Mouse (Mus musculus) left cerebral cortex, postnatal 25 days (tissue): Measurements from ENCODE around the gene Trio. TPM values are rescaled to one million over a fixed set of nuclear protein-coding genes. Genes with fewer than 3 reads are reported as not detected.

Experiments
- DNase-seq, 2 experiments: peaks; one replicate each; pipeline ENCODE4 v3.0.0; 2022; ENCODE audit warnings: low spot score in 2 of 2, mixed read lengths in 1 of 2
- intact Hi-C: fragments of 180-260 bp; cut with DNase I; formaldehyde crosslinking; loops from one replicate; pipeline ENCODE4 v1.15.1; 2025
- total RNA-seq, 2 experiments: library from RNA; stranded (reverse); gene quantifications; 2 replicates each; pipeline ENCODE4 v1.2.3; 2021

Trio gene
- total RNA-seq, 2 experiments from 2014 or later: 219 to 226 TPM

DNA sequence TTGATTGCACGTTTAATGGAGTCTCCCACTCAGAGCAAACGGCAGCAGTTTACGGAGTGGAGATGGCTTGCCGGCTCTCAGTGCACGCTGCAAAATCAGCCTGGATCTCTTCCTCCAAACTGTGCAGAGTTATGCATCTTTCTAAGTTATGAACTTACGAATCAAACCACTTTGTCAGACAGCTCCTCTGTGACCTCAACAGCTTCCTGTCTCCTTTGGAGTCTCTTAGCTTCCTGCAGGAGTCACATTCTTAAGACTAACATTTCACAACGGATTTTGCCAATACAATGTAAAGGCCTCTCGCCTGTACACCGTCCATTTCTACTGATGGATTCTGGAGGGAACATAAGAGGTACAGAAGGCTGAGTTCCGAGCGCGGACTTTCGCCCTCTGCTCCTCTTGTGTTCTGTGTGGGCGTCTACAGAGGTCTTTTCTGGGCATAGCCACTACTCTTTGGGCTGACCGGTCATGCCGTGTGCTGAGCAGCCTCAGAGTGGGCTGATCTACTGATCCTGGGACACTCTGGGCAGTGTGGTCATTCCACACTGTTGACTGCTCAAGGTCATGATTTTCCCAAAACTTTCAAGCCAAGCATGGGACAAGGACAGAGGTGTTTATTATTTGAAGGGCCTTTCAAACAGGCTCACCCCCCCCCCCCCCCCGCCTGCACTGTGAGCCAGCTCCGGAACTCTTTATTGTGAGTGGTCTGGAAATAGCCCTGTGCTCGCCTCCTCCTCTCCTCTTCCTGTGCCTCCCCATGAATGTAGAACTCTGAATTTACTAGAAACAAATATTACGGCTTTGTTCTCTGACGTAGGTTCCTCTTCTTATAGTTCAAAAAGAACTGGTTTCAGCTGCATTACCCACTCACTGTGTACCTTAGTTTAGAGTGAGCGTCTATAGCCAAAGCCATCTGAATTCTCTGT lies 229.4 kb downstream of the Trio start:
- intact Hi-C loops: no loop called here
- DNase-seq: no peak

- intact Hi-C loops: no loop called here
Measured at GRCm38 (mm10) chr15:27793284-27793683, 232.4 kb downstream of the Trio start.

DNA sequence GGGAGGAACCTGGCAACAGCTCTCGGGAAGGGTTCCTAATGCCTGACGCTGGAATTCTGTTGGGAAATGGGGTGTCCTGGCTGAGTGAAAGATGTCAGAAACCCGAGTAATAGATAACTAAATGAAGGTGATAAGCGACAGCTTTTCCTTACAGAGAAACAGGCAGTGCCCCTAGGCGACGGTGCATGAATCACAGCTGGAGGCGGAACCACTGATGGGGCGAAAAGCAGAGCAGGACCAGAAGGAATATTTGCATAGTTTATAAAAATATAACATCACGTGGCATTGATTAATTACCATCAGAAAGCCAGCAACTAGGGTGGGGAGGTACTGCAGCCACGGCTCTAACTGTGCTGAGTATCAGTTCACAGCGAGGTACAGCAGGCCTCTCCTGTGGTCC lies 233.2 kb downstream of the Trio start:
- no peak for DNase-seq
- intact Hi-C loops: no loop called here

More at GRCm38 (mm10) chr15:27793284-27793683, 232.4 kb downstream of the Trio start:
- DNase-seq: no peak

DNA sequence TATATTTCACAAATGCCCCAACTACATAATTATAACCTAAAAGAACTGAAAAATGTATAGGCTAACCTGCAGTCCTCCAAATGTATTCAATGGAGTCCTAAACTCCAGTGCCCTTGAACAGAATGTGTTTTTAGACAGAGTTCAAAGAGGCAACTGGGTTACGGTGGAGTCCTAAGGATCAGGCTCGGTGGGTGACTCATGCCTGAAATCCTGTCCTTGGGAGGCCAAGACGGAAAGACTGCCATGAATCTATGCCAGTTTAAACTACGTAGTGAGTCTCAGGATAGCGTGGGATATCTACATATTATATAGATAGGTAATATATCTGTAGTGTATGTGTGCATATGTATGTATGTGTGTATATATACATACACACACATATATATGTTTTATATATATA lies 234.5 kb downstream of the Trio start:
- no peak for DNase-seq
- intact Hi-C loops: no loop called here

- peak in 1 of 2 experiments; percentile 82 for DNase-seq
- intact Hi-C loops: no loop called here
Measured at GRCm38 (mm10) chr15:27790699-27791098, 234.9 kb downstream of the Trio start.

DNA sequence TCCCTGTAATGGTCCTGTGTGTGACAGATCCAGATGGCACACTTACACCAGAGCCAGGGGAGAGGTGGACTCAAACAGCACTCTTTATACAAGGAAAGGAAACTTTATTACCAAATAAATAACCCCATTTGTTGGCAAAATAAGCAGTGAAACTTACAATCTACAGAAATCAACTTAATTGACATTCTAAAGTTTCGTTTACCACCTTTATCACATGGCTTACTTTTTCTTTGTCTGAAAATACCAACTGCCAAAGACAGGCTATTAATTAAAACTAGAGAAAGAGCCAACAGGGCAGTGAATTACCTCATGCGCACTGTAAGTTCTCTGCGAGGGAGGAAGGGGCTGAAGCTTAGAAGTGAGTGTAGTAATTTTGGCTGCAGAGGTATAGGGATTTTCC lies 236.3 kb downstream of the Trio start:
- DNase-seq: no peak
- intact Hi-C loops: loop anchor here (2.0 kb wide), 1 partner anchor 19 kb away; no protein-coding TSS in a partner anchor

DNA sequence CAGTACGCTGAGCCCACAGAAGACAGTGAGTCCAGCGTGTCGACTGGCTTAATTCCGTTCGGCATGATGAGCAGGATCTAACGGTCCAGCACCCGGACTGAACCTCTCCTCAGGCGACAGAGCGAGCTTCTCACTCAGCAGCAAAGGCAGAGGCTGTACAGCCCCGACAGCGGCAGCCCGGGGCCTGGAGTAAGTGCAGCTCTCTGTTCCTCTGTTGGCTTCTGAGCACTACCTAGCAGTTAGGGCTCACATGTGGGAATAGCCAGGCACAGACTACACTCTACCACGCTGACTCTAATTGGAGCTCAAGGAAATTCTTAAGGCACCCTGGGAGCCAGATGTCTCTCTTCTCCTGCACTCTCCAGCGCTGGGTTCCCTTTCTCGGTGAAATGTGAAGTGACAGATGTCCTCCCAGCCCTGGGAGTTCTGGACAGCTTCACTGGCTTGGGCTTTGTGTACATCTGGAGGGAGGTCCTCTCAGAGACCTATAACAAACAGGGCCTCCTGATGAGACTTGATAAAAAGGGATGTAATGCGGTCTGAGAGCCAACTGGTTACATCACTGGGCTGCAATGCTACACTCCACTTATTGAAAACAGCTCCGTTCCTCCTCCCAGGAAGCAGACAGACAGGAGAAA lies 237.4 kb downstream of the Trio start:
- intact Hi-C loops: loop anchor here (2.0 kb wide), 1 partner anchor 21 kb away; no protein-coding TSS in a partner anchor
- peak in 1 of 2 experiments; percentile 75 for DNase-seq

DNA sequence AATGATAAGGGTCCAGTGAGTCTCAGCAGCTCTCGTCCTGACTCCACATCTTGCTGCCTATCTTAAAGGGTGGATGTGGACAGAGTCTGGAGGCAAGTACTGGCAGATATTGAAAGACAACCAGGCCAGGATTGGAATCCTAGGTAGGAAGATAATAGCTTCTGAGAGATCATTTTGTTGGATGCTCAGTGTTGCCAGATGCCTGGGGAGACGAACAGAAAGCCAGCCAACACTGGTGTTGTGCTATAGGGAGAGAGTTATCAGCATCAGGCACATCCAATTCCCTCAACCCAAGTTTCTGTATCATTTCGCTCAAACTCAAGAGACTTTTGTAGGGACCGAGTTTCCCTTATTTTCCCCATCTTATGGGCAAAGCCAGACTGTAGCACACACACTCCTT lies 238.5 kb downstream of the Trio start:
- intact Hi-C loops: no loop called here
- no peak for DNase-seq

DNA sequence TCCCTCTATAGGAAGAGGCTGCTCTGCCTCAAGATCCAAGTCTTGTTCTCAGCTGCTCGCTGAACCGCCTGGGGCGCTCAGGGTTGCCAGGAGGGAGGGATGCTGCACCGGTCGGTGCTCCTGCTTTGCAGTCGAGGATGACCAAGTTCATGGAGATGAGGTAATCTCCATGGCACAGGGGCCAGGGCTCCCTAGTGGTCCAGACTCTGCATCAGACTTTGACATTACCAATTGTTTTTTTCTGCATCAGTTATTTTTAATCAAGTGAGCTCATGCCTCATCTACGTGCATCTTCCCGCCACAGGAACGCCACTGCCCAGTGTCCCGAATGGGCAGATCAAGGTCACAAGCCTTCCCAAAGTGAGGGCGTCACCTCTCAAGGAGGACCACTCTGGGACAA lies 239.2 kb downstream of the Trio start:
- intact Hi-C loops: no loop called here
- DNase-seq: no peak

GRCm38 (mm10) chr15:27785280-27786001 lies 240.2 kb downstream of the Trio start:
- peak in 1 of 2 experiments; percentile 32 for DNase-seq
- intact Hi-C loops: no loop called here

DNA sequence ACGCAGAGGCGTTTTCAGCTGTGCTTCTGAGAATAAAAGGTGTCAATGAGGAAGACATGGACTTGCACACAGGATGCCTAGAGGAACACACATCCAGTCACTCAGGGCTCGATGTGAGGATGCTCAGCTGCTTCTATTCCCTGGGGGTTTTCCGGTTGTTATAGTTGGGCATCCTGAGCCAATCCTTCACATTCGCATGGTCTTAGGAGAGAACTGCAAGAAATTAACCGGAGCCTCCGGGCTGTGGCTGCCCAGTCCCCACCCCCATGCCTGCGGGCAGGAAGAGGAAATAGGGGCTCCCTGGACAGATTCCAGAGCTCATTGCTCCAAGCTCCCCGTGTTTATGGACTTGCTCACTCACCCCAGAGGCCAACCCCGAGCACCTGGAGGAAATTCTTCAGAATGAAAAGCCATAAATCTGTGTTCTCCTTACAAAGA lies 241.5 kb downstream of the Trio start:
- DNase-seq: no peak
- intact Hi-C loops: no loop called here

DNA sequence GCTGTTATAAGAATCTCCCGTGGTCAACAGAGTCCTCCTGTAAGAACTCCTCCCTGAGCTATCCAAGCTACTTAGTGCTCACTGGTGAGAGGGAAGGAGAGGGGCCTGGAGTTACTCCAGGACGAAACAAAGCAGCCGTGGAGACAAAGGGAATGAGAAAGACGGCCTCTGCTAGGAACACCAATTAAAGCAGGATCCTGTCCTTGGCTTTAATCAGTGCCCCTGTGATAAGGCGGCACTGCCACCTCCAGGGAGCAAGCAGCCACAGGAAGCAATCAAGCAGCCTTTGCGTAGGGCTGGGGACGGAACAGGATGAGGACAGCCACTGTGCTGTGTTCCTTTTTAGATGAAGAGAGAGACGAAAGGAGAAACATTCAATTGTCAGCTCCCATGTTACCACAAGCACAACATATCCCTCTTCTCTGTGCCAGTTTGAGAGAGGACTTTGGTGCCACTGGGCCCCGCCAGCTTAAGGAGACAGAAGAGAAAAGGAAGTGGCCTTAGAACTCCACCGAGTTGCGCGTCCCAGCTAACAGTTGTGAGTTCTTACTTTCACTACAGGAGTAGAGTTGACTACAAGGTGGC lies 242.0 kb downstream of the Trio start:
- DNase-seq: no peak
- intact Hi-C loops: no loop called here

DNA sequence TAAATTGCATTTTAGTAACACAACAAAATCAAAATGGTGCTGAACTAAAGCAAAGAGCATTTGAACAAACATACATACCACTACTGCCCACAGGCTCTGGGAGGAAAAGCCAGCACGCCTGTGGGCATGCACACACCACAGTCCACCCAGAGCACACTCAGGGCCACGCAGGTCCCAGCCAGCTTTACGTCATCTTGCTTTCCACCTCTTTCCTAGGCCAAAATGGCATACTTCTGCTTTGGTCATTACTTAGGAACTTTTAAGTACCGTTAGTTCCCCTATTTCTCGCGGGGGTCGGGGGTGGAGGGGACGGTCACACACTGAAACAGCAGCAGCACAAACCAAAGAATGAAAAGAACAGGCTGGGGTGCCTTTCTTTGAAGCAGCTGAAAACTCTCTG lies 242.6 kb downstream of the Trio start:
- intact Hi-C loops: no loop called here
- DNase-seq: no peak

- no peak for DNase-seq
- intact Hi-C loops: no loop called here
Measured at GRCm38 (mm10) chr15:27782383-27783036, 243.1 kb downstream of the Trio start.

DNA sequence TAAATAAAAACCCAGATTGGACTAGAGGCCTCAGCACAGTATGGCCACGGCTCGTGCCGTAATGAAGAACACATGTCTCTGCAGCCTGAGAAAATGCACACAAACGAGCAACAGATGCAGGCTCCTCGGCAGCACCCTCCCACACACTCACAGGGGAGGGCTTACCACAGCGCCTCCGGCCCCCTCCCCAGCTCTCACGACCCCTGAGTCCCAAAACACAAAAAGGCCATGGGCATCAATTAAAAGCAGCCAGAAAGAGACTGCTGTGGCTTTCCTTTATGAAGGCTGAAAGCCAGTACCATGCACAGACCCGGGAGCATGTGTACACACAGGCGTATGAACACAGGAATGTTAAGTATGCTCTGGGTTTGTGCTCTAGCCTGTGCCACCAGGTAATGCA lies 245.8 kb downstream of the Trio start:
- intact Hi-C loops: no loop called here
- no peak for DNase-seq

- no peak for DNase-seq
- intact Hi-C loops: no loop called here
Measured at GRCm38 (mm10) chr15:27779398-27779797, 246.2 kb downstream of the Trio start.

DNA sequence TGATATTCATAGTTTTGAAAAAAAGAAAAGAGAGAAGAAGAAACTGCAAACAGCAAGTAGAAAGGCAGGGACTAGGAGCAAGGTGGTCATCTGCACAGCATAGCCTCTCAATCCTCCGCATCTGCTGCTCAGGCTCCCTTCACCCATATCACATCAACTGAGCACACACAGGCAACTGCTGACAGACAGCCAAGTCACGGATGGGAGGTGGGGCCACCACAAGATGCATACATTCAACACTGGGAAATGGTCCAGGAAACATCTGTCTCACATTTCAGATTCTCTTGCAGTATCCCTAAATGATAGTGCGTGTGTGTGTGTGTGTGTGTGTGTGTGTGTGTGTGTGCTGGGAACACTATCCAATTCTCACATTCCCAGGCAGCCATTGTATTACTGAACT lies 247.4 kb downstream of the Trio start:
- intact Hi-C loops: no loop called here
- DNase-seq: peak in 1 of 2 experiments; percentile 65

- DNase-seq: no peak
- intact Hi-C loops: no loop called here
Measured at GRCm38 (mm10) chr15:27777455-27778190, 248.0 kb downstream of the Trio start.

DNA sequence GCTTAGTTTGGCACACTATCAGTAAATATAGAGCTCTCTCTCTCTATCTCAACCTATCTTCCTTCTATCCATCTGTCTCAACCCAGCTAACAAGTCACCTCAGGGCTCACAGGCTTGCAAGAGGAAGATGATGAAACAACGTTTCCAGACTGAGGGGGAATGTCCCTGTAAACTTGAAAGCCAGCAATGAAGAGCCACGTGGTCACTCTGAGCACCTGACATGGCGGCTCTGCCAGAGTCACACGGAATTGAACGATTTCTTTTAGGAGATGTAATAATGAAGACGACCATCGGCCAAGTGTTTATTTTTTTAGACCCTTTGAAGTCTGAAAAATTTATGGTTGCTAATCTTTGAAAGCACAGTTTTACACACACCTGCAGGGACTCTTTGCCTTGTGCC lies 251.2 kb downstream of the Trio start:
- intact Hi-C loops: no loop called here
- no peak for DNase-seq
